Mouse (Mus musculus): ENCODE measurements around the gene Slc39a3. TPM values are rescaled to one million over a fixed set of nuclear protein-coding genes. Genes with fewer than 3 reads are reported as not detected.

The Slc39a3 gene
- polyA plus RNA-seq, 1 experiment from 2014 or later: 11.9 TPM

DNA sequence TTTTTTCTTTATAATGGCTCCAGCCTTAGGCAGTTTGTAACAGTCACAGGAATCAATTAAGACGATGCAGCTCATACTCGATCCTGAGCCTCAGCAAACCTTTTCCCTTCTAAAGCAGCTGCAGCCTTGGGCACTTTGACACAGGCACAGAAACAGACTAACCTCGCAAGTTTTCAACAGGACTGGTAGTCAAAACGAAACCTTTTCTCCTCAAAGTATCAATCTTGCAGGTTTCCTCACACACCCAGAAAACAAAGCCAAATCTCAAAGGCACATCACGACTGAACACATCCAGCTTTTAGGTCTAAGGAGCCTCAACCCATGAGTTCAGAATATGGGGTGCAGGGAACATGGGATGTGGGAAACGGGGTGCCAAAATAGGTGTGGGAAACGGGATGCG lies 39.9 kb downstream of the Slc39a3 start:
- Histone ChIP-seq H3K4me3 (ENCODE audit: low read depth, low read length) (no peak overlapping the region), H3K4me2 (replicated peaks; ENCODE audit: low read depth, low read length) (no peak overlapping the region), H3K4me1 (ENCODE audit: control insufficient read depth, insufficient read depth, low read length) (0 out of 2 replicates have a peak, but pooled peaks cover 4% of the 10 kb centered on the region), H3K27me3 (ENCODE audit: control insufficient read depth, insufficient read depth, low read length) (0 out of 2 replicates have a peak, but pooled peaks cover 3% of the 10 kb centered on the region), H3K27ac (ENCODE audit: low read length) (no peak overlapping the region), H3K9ac (replicated peaks; ENCODE audit: low read depth, low read length) (no peak overlapping the region), H3K9me3 (ENCODE audit: control insufficient read depth, low read depth, low read length) (no peaks in the 10 kb centered on the region), H3K36me3 (ENCODE audit: control insufficient read depth, insufficient read depth, low read length) (no peaks in the 10 kb centered on the region)
- 78% methylated on average over 8 of the region's 8 CpGs for WGBS
- no peak for ATAC-seq (ENCODE audit: insufficient number of reproducible peaks, insufficient read depth, low FRiP score, low read depth)

GRCm38 (mm10) chr10:80996501-80996900 lies 40.7 kb downstream of the Slc39a3 start:
- ATAC-seq (ENCODE audit: insufficient number of reproducible peaks, insufficient read depth, low FRiP score, low read depth): no peak
- WGBS: 93% methylated on average over 8 of the region's 8 CpGs
- Histone ChIP-seq H3K4me3 (ENCODE audit: low read depth, low read length) (no peak overlapping the region), H3K27ac (ENCODE audit: low read length) (no peak overlapping the region), H3K9me3 (ENCODE audit: control insufficient read depth, low read depth, low read length) (no peaks in the 10 kb centered on the region), H3K9ac (replicated peaks; ENCODE audit: low read depth, low read length) (no peak overlapping the region), H3K36me3 (ENCODE audit: control insufficient read depth, insufficient read depth, low read length) (no peaks in the 10 kb centered on the region), H3K27me3 (ENCODE audit: control insufficient read depth, insufficient read depth, low read length) (0 out of 2 replicates have a peak, but pooled peaks cover 3% of the 10 kb centered on the region), H3K4me1 (ENCODE audit: control insufficient read depth, insufficient read depth, low read length) (0 out of 2 replicates have a peak, but pooled peaks cover 4% of the 10 kb centered on the region), H3K4me2 (replicated peaks; ENCODE audit: low read depth, low read length) (no peak overlapping the region)

DNA sequence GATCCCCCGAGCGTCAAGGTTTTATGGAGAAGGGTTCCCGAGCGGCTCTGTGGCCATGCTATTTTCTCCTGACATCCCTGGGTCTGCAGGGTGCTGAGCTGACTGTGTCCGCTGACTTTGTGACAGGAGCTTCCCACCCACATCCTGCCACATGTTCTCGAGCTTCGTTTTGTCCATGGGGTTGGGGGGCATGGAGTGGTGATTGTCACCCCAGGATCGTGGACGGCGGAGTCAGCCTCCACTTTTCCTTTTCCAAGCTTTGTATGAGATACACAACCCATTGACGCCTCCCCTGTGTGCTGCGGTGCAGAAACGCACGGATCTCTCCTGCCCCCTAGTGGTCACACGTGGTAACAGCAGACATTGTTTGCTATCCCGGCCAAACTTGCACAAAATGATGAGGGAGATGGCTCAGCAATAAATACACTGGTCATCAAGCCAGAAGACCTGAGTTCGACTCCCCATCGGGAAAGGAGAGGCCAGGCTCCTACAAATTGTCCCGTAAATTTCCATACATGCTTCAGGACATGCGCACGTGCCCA lies 42.1 kb downstream of the Slc39a3 start:
- Histone ChIP-seq H3K4me2 (replicated peaks; ENCODE audit: low read depth, low read length) (no peak overlapping the region; the same call in 1 of the 2 replicates), H3K27ac (ENCODE audit: low read length) (no peak overlapping the region), H3K9ac (replicated peaks; ENCODE audit: low read depth, low read length) (no peak overlapping the region), H3K9me3 (ENCODE audit: control insufficient read depth, low read depth, low read length) (no peaks in the 10 kb centered on the region), H3K27me3 (ENCODE audit: control insufficient read depth, insufficient read depth, low read length) (0 out of 2 replicates have a peak, but pooled peaks cover 3% of the 10 kb centered on the region), H3K36me3 (ENCODE audit: control insufficient read depth, insufficient read depth, low read length) (no peaks in the 10 kb centered on the region), H3K4me1 (ENCODE audit: control insufficient read depth, insufficient read depth, low read length) (0 out of 2 replicates have a peak, but pooled peaks cover 4% of the 10 kb centered on the region), H3K4me3 (ENCODE audit: low read depth, low read length) (no peak overlapping the region)
- ATAC-seq (ENCODE audit: insufficient number of reproducible peaks, insufficient read depth, low FRiP score, low read depth): no peak
- WGBS: 13% methylated on average over 21 of the region's 21 CpGs

GRCm38 (mm10) chr10:80994621-80995020 lies 42.6 kb downstream of the Slc39a3 start:
- 44% methylated on average over 4 of the region's 4 CpGs for WGBS
- Histone ChIP-seq H3K9ac (replicated peaks; ENCODE audit: low read depth, low read length) (no peak overlapping the region), H3K36me3 (ENCODE audit: control insufficient read depth, insufficient read depth, low read length) (no peaks in the 10 kb centered on the region), H3K27ac (ENCODE audit: low read length) (no peak overlapping the region), H3K27me3 (ENCODE audit: control insufficient read depth, insufficient read depth, low read length) (0 out of 2 replicates have a peak, but pooled peaks cover 3% of the 10 kb centered on the region), H3K4me1 (ENCODE audit: control insufficient read depth, insufficient read depth, low read length) (0 out of 2 replicates have a peak, but pooled peaks cover 1% of the 10 kb centered on the region), H3K4me2 (replicated peaks; ENCODE audit: low read depth, low read length) (no peak overlapping the region), H3K9me3 (ENCODE audit: control insufficient read depth, low read depth, low read length) (no peaks in the 10 kb centered on the region), H3K4me3 (ENCODE audit: low read depth, low read length) (no peak overlapping the region)
- no peak for ATAC-seq (ENCODE audit: insufficient number of reproducible peaks, insufficient read depth, low FRiP score, low read depth)

GRCm38 (mm10) chr10:80993276-80993675 lies 44.0 kb downstream of the Slc39a3 start:
- Histone ChIP-seq H3K4me2 (replicated peaks; ENCODE audit: low read depth, low read length) (no peak overlapping the region), H3K4me1 (ENCODE audit: control insufficient read depth, insufficient read depth, low read length) (no peaks in the 10 kb centered on the region), H3K9ac (replicated peaks; ENCODE audit: low read depth, low read length) (no peak overlapping the region), H3K9me3 (ENCODE audit: control insufficient read depth, low read depth, low read length) (no peaks in the 10 kb centered on the region), H3K4me3 (ENCODE audit: low read depth, low read length) (no peak overlapping the region), H3K27ac (ENCODE audit: low read length) (no peak overlapping the region), H3K36me3 (ENCODE audit: control insufficient read depth, insufficient read depth, low read length) (no peaks in the 10 kb centered on the region), H3K27me3 (ENCODE audit: control insufficient read depth, insufficient read depth, low read length) (0 out of 2 replicates have a peak, but pooled peaks cover 3% of the 10 kb centered on the region)
- 63% methylated on average over 5 of the region's 5 CpGs for WGBS
- no peak for ATAC-seq (ENCODE audit: insufficient number of reproducible peaks, insufficient read depth, low FRiP score, low read depth)

- H3K27me3 ChIP-seq (ENCODE audit: control insufficient read depth, insufficient read depth, low read length): 0 out of 2 replicates have a peak, but pooled peaks cover 3% of the 10 kb centered on the region
- no peaks in the 10 kb centered on the region for H3K36me3 ChIP-seq (ENCODE audit: control insufficient read depth, insufficient read depth, low read length)
- no peak overlapping the region for H3K27ac ChIP-seq (ENCODE audit: low read length)
- no peak for ATAC-seq (ENCODE audit: insufficient number of reproducible peaks, insufficient read depth, low FRiP score, low read depth)
- H3K4me3 ChIP-seq (ENCODE audit: low read depth, low read length): no peak overlapping the region
- H3K9me3 ChIP-seq (ENCODE audit: control insufficient read depth, low read depth, low read length): no peaks in the 10 kb centered on the region
- WGBS: 86% methylated on average over 1 of the region's 1 CpGs
- H3K4me2 ChIP-seq (replicated peaks; ENCODE audit: low read depth, low read length): no peak overlapping the region
- 0 out of 2 replicates have a peak, but pooled peaks cover 3% of the 10 kb centered on the region for H3K4me1 ChIP-seq (ENCODE audit: control insufficient read depth, insufficient read depth, low read length)
- H3K9ac ChIP-seq (replicated peaks; ENCODE audit: low read depth, low read length): no peak overlapping the region
Observed at GRCm38 (mm10) chr10:80991945-80992344, 45.3 kb downstream of the Slc39a3 start.

GRCm38 (mm10) chr10:80991007-80991406 lies 46.2 kb downstream of the Slc39a3 start:
- H3K36me3 ChIP-seq (ENCODE audit: control insufficient read depth, insufficient read depth, low read length): no peaks in the 10 kb centered on the region
- no peak overlapping the region for H3K9ac ChIP-seq (replicated peaks; ENCODE audit: low read depth, low read length)
- ATAC-seq (ENCODE audit: insufficient number of reproducible peaks, insufficient read depth, low FRiP score, low read depth): no peak
- H3K27me3 ChIP-seq (ENCODE audit: control insufficient read depth, insufficient read depth, low read length): 0 out of 2 replicates have a peak, but pooled peaks cover 3% of the 10 kb centered on the region
- no peak overlapping the region for H3K27ac ChIP-seq (ENCODE audit: low read length)
- no peak overlapping the region for H3K4me3 ChIP-seq (ENCODE audit: low read depth, low read length)
- WGBS: 12% methylated on average over 3 of the region's 3 CpGs
- H3K4me1 ChIP-seq (ENCODE audit: control insufficient read depth, insufficient read depth, low read length): 0 out of 2 replicates have a peak, but pooled peaks cover 3% of the 10 kb centered on the region
- H3K4me2 ChIP-seq (replicated peaks; ENCODE audit: low read depth, low read length): no peak overlapping the region
- H3K9me3 ChIP-seq (ENCODE audit: control insufficient read depth, low read depth, low read length): no peaks in the 10 kb centered on the region

- H3K36me3 ChIP-seq (ENCODE audit: control insufficient read depth, insufficient read depth, low read length): no peaks in the 10 kb centered on the region
- WGBS: 76% methylated on average over 7 of the region's 7 CpGs
- H3K27ac ChIP-seq (ENCODE audit: low read length): no peak overlapping the region
- 0 out of 2 replicates have a peak, but pooled peaks cover 4% of the 10 kb centered on the region for H3K4me1 ChIP-seq (ENCODE audit: control insufficient read depth, insufficient read depth, low read length)
- 0 out of 2 replicates have a peak, but pooled peaks cover 6% of the 10 kb centered on the region for H3K27me3 ChIP-seq (ENCODE audit: control insufficient read depth, insufficient read depth, low read length)
- H3K9ac ChIP-seq (replicated peaks; ENCODE audit: low read depth, low read length): no peak overlapping the region
- H3K4me2 ChIP-seq (replicated peaks; ENCODE audit: low read depth, low read length): no peak overlapping the region
- no peaks in the 10 kb centered on the region for H3K9me3 ChIP-seq (ENCODE audit: control insufficient read depth, low read depth, low read length)
- no peak for ATAC-seq (ENCODE audit: insufficient number of reproducible peaks, insufficient read depth, low FRiP score, low read depth)
- no peak overlapping the region for H3K4me3 ChIP-seq (ENCODE audit: low read depth, low read length)
Observed at GRCm38 (mm10) chr10:80990406-80990805, 46.8 kb downstream of the Slc39a3 start.
